Mouse (Mus musculus) adrenal gland, adult 18-20 months (tissue): ENCODE measurements at regions not wholly inside any gene's neighbourhood (a gene's known extent, or its start where the extent isn't known, plus 50 kb on each side); places are given as distances from the start of the nearest gene placed in this dataset.

ENCODE experiments used
- DNase-seq, 2 experiments: peaks; one replicate each; pipeline ENCODE4 v3.0.0; 2021 to 2022; ENCODE audit warnings: low spot score in 2 of 2

DNA sequence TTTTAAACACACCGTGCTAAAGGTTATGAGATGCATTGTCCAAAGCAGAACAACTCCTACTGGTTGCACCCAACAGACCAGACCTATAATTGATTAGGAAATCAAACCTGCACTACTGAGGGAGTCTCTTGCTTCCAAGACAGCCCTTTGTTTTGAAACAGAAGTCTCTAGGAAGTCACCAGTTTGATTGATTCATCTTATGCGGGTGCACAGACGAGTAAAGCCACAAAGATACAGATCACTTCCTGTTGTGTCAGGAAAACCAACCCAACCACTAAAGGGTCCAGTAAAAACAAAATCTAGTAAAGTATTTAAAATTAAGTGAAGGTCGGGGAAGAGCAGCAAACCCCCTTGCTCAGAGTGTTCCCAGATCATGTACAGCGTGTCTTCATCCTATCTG lies 58.3 kb upstream of the N6amt1 start:
- DNase-seq: no peak

DNA sequence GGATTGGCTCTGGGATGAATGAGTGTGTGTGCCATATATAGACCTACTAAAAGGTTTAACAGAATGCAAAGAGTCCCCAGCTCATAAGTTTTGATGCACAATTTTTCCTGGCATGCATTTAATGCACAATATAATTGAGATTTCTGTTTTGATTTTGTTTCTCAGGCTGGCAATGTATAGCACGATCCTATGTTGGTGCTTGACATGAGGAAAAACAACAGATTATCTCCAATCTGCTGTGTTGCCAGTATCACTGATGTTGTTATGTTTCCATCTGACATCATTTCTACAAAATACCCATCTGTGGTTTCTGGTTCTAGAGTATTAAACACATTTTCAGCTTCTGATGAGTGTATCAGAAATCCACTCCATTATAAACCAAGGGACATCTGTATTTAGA lies 61.2 kb upstream of the N6amt1 start:
- no peak for DNase-seq

DNA sequence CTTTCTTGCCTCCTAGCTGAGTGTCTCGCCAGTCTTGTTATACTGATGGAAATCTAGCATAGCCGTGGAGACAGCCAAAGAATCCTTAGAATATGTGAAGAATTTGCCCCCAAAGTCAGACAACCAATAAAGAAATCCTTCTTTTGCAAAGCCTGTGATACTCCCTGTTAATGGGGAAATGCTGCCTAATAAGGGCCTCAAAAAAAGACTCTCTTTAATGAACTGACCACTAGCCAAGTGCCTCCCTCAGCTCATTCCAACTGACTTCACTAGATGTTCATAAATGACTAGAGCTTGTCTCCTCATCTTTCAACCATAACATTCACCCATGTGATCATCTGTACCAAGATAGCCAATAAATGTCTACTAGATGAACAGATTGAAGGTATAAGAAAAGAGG lies 62.3 kb upstream of the N6amt1 start:
- DNase-seq: no peak

DNA sequence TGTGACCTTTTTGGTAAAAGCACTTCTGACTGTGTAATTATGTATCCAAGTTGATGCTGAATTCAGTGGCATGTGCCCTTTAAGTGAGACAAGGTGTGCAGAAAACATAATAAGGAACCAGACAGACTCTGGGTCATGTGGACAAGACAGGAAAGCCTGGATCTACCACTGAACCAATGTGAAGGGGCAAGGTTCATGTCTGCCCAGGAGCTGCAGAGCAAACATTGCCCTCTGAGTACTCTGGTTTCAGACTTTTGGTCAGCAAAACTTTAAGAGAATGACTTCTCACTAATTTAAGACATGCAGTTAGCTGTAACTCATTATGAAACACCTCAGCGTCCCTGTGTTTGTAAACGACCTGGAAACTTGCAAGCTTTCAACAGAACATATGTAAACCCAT lies 68.3 kb upstream of the N6amt1 start:
- DNase-seq: no peak

DNA sequence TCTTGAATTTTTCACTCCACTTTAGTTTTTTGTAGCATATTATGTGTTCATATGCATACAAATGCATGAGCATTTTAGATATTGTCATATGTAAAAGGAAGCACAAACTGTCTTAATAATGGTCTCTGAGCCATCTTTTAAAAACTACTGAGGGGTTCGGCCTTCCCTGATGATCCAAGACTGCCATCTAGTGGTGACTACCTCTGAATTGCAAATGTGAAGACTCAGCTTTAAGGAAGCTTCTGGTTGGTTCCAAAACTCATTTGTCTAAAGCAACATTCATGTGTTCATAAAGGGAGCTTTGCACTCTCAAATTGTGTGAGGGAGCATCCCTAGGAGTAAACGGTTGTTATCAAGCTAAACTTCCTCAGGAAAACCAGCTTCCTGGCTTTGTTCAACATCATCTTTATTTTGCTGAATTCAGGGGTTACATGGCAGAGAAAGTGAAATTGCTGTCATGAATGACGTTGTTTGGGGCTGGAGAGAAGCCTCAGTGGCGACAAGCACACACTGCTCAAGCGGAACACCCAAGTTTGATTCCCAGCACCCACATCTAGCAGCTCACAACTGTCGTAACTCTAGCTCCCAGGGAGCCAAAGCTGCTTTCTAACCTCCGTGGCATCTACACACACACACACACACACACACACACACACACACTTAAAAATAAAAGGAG lies 69.0 kb upstream of the N6amt1 start:
- DNase-seq: no peak

DNA sequence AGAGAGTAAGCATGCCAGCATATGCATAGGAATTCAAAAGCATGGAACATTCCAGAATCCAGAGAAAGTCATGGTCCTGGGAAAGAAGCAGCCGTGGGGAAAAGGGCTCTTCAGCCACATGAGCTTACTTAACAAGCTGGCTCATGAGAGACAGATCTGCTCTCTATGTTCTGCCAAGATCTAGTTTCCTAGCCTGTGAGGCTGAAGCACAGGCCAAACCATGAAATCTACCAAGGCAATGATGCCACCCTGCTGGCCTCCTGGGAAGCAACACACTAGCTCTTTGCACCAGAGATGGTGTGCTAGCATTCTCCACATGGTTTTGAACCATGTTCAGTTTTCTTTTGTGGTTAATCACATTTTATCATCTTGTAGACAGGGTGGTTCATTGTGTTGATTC lies 75.5 kb upstream of the N6amt1 start:
- no peak for DNase-seq

DNA sequence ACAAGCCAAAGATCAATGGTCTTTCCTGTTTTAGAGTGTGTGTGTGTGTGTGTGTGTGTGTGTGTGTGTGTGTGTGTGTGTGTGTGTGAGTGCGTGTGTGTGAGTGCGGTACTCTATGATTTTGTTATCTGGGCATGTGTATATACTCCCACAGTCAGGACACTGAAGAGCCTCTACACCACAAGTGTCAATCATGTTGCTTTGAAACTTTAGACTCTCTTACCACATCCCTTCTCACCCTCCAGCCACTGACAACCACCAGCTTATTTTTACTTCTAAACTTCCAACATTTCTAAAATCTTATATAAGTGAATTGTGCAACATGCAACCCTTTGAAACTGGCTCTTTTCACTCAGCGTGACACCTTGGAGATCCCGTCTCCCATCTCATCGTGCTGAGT lies 81.6 kb upstream of the N6amt1 start:
- no peak for DNase-seq

DNA sequence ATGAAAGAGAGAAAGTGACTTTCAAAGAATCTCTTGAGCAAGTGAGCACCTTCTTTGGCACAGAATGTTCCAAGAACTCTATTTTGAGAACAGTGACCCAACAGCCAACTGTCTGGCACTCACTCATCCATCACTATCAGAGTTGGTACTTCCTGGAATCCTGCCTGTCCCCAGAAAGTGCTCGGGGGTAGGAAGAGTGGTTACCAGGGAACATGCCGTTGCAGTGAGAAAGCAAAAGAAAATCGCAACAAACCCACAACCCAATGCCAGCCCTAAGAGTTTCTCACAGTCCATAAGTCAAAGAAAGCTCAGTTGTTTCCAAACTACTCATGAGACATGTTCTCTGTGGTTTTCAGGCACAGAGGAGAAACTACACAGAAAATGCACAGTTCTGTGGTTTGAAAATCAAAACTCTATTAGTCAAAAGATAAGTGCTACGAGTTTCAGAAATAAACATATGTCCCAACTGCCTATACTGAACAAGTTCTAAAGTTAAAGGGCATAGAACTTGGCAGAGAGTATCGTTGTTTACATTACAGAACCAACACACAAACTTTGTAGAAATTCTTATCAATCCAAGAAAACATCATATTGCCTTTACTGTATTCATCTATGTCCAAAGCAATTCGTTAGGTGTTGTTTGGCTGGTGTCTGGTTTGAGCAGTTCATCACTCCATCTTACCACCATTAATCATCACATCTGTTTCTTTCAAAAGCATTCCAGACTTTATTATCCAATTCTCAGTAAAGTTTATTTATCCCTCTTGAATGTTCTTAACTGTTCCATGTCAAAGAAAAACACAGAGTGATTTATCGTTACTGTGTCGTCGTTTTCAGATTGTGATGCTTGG lies 85.8 kb upstream of the N6amt1 start:
- no peak for DNase-seq

DNA sequence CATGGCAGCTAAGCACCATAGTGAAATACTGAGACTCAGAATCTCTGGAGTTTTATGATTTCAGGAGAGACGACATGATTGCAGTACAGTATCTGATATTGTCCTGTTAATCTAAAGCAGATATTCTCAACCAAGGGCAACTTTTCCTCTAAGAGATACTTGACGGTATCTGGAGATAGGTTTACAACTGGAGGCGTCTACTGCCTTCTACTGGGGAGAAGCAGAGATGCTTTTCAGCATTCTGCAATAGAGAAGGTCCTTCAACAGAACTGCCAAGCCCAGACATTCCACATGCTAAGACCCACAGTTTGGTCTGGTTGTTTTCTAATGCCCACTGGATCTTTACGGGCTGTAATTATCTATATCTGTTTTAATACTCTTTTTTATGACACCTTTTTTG lies 86.5 kb upstream of the N6amt1 start:
- no peak for DNase-seq

DNA sequence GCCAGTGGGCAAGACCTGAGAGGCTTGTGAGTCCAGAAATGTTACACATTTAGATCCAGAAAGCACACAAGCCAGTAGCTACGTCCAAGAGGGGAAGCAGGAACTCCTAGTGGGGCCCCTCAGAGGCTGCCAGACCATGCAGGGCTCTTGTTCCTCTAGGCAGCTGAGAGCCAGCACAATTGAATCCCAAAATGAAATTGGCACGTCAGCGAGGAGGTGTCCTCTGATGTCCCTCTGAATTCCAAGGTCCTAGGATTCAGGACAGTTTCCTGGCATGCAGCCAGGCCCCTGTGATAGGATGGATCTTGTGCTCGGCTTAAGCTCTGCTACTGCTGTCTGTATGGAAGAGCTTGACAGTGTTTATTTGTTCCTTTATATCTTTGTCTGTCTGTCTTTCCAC lies 90.4 kb upstream of the N6amt1 start:
- peak; percentile 33 to 40 for DNase-seq

DNA sequence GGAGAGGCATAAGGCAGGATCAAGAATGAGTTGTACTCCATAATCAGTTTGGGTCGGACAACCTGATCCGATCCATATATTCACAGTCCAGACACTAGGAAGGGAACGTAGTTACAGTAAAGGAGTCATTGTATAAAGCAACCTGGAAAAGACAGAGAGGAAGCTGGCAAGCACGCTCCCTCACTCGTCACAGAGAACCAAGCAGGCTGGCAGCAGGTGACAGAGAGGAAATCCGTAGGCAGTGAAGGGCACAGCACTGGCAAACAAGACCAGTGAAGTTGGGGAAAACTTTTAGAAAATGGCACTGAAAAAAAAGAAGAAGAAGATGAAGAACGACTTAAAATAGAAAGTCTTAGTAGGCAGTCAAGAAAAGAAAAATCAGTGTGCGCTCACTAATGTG lies 90.9 kb upstream of the N6amt1 start:
- no peak for DNase-seq

DNA sequence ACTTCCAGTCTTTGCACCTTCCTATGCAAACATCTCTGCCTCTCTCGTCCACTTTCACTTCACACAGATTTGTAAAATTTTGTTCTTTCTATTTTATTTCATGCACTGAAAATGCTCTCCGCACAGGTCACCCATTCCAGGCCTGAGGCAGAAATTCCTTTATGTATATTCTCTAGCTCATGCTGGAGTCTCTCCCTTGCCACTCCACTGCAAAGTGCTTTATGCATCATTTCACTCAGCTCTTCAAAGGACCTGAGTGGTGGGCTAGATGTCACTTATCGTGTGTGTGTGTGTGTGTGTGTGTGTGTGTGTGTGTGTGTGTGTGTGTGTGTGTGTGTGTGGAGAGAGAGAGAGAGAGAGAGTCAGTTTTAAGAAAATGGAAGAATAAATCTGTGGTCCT lies 91.5 kb upstream of the N6amt1 start:
- no peak for DNase-seq

DNA sequence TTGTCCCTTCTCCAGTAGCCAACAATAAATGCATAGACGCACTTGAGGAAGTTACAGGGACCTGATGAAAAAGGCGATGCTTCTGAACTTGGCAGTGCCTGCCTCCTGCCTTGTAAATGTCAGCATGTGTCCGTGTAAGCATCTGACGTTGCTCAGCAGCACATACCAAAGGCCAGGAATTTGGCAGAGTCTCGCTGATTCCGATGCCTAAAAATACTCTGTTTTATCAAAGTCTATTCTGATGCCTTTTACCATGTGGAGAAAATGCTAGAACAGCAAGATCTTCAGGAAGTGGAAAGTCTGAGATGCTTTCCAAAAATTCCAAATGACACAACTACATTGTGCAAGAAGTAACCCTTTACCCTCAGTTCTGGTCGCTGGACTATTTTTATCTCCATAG lies 92.5 kb upstream of the N6amt1 start:
- peak in 1 of 2 experiments; percentile 25 for DNase-seq

DNA sequence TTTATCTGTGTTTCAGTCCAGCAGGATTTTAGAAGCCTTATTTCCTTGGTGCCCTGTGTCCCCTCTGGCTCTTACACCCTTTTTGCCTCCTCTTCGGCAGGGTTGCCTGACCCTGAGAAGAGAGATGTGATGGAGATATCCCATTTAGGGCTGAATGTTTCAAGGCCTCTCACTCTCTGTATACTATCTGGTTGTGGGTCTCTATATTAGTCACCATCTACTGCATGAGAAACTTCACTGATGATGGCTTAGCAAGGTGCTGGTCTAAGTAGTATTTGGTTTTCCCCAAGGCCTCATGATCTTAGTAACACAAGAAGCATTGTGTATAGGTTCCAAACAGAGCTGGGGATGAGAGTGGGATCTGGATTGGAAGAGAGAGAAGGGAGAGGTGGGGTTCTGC lies 99.2 kb upstream of the N6amt1 start:
- no peak for DNase-seq

DNA sequence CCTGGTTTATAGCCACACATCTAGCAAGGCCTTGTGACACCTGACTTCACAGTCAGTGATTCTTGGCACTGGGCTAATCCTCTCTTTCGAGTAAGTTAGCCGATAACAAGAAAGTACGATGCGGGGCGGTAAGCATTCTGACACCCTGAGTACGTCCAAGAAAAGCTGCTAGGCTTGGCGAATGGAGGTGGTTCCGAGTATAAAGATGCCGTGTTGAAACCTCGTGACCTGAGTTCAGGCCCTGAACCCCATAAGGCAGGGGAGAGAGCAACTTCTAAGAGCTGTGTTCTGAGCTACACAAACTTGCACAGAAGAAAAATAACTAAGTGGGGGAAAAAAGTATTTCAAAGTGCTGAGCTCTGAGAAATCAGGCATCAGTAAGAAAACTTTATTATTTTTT lies 103.5 kb upstream of the N6amt1 start:
- DNase-seq: no peak

DNA sequence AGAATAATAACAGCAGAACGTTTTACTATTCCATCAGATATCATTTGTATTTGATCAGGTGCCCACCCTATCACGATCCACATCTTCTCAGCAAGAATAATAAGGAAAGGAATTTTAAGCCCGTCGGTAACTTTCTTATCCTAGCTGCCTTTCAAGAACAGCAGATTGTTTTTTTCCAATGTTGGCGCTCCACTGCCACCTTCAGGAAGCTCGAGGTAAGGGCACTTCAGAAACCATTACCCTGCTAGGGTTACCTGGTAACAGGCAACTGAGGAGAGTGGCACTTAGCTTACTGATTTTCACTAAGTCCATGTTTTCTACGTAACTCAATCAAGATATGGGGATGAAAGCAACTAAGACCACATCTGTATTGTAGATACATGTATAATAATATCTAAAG lies 104.1 kb upstream of the N6amt1 start:
- DNase-seq: no peak

DNA sequence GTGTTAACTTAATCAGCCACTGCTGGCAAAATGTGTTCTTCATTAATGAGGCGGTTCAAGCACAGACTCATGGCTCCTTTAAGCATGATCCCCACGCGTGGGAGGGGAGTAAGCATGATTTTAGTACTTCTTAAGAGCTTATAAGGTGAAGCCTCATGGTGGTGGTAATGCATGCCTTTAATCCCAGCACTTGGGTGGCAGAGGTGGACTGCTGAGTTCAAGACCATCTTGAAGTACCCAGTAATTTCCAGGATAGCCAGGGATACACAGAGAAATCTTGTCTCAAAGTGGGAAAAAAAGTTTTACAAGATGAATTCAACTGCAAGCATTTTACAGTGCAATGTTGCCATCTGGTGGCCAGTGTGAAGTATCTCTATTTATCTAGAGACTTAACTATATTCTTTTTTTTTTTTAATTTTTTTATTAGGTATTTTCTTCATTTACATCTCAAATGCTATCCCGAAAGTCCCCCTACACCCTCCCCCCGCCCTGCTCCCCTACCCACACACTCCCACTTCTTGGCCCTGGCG lies 105.4 kb upstream of the N6amt1 start:
- DNase-seq: peak; percentile 45 to 47

DNA sequence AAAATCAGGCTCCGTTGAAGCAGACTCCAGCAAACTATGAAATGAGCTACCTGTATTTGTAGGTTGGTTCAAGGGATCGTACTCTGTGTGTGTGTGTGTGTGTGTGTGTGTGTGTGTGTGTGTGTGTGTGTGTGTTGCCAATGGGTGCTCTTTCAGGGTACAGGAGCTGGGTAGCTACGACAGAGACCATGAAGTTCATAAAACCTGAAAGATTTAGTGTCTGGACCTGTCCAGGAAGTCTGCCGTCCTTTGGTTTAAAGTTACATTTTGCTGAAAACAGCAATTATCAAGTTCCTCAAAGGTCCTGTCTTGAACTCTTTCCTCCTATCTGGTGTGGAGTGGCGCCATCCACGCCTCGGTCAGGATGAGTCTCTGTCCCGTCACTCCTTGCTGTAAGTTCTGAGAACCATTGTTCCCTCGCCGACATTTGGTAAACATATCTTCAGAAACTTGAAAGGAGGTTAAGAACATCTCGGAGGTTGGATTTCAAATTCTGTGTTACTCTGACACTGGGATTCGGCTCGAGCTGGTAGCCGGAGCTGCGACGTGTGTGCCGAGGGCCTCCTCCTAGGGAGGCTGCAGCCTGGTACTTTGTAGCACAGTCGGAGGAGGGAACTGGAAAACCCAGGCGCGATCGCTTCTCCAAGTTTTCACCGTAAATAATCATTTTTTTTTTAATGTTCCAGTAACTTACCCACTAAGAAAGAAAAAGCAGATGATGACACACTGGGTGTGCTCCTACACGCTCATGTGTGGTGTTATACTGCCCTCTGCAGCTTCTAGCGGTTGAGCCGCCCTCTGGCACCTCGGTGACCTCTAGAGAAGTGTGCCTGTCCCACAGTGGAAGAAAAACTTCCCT lies 107.8 kb upstream of the N6amt1 start:
- peak; percentile 40 to 46 for DNase-seq

DNA sequence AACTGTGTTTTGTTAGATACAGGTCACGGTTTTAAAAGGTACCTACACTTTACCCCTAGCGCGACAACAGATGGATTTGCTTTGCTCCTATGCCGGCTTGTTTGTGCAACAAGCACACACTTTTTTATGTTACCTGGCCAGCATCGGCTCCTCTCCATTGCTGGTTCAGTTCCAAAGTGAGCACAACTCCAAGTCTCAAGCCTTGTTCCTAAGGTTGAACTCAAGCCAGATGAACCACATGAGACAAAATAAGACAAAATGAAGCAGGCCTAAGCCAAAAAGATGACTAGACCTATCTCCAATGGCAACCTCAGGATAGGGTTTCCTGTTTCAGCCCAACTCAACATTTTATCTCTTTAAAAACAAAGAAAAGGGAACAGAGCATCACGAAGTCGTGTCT lies 108.5 kb upstream of the N6amt1 start:
- DNase-seq: no peak

DNA sequence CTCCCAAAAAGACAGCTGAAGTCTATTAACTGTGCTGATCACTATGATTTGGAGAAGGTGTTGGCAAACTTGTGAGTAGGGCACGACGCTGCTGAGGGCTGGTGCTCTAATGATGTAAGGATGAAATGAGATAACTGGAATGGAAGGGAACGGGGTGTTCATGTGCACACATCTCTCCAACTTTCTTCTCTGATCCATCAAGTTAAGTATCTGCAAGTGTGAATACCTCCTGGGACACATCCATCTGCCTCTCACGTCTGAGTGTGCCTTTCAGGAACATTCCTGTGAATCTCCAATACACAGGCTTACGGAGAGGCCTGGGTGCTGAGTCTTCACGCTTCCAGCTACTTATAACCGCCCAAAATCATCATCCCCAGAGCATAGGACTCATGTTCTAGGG lies 112.0 kb upstream of the N6amt1 start:
- DNase-seq: no peak

DNA sequence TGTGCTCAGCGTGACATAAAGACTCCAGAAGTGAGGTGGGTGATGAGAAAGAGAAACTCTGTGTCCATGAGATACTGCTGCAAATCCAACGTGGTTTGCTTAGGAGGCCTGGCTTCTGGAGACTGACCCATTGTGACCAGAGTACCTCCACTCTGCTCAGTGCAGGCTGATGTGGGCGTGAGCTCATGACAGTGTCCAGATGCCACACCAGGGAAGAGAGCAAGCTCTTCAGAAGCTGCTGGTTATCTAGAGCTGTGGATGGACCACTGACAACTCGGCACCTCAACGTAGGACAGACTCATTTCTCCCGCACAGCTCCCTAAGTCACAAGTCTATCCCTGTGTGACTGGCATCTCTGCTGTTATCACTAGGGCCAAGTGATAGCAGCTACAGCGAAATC lies 114.9 kb upstream of the N6amt1 start:
- no peak for DNase-seq

DNA sequence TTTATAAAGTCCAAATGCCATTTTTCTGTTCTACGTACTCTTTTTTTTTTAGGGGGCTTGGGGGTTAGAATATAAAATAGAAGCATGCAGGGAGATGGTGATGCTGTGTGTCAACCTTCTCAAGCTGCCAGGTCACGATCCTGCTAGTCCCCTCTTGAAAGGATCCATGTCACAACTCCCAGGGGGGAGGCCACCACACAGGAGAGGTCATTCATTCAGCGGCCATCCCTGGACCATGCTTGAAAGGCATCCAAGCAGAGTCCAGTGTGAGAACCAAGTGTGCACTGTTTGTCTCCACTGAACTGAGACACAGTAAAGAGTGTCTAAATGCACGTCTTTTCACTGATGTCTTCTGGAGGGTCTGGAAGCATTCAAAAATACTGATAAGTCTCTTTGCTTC lies 119.8 kb upstream of the N6amt1 start:
- no peak for DNase-seq
